30 mouse cellular contexts compared by ENCODE assay signal in the genomic region with DNA sequence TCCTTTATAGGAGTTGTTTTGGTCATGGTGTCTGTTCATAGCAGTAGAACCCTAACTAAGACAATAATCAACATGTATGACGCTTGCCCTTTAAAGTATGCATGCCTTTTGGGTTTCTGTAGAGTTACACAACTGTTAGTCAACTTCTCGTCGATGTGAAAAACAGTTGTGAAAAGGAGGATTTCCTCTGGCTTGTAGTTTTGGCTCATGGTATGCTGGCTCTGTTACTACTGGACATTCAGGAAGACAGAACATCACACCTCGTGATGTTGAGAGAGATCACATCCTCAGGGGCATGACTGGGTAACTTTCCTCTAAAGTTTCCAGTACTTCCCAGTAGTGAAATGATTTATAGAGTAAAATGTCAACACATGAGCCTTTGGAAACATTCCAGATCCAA. TPM values are rescaled to one million over a fixed set of nuclear protein-coding genes. Genes with fewer than 3 reads are reported as not detected.
A peak's percentile ranks its signal among the peaks of the same experiment; 100 is the strongest.
DNase-seq lines count a peak whose midpoint lies in the region; ATAC-seq and TF ChIP-seq lines count a peak whose summit lies in the region.
"Had no signal": no experiment of that assay in that cellular context is flagged by ENCODE, and none has a peak within 500 bp of the region (broad histone marks: within the 10 kb centered on the region; RNA-seq: fewer than 3 reads in every experiment).

No protein-coding gene starts in this region.

- DNase-seq in 416B (ENCODE audit: low read depth) = peak; percentile 74
- peak; percentile 34 for DNase-seq in adipocyte (ENCODE audit: low spot score)
- DNase-seq in kidney, adult 2 months = no peak
- DNase-seq: adrenal gland, adult 8-10 months; adrenal gland, postnatal 25 days; B cell, adult 2 months; cerebellum, adult 18-20 months; cerebellum, adult 9-10 months; cerebellum, postnatal 14 days; gastrocnemius, postnatal 14 days; heart, adult 18-20 months; heart, postnatal 10 days; heart, postnatal 36 days had no signal

- no peak overlapping the region for H3K9ac ChIP-seq in forebrain, embryonic 13.5 days
- H3K9ac ChIP-seq in hindbrain, embryonic 13.5 days = no peak overlapping the region
- H3K9ac ChIP-seq: embryonic facial prominence, embryonic 13.5 days; forebrain, embryonic 12.5 days; heart, embryonic 12.5 days; heart, embryonic 15.5 days; hindbrain, embryonic 14.5 days had no signal

- ATAC-seq in forebrain, embryonic 13.5 days = no peak
- no peak for ATAC-seq in hindbrain, embryonic 13.5 days (ENCODE audit: low FRiP score)
- ATAC-seq: forebrain, embryonic 16.5 days; hindbrain, postnatal 0 days; inflammation-experienced regulatory T-cells, adult 6 months; intestine, embryonic 16.5 days had no signal

- no peak for TF ChIP-seq CTCF in small intestine, adult 2 months (IDR thresholded peaks at IDR 0.05; ENCODE audit: extremely low read depth, insufficient read length, insufficient replicate concordance, low read depth, low read length)
- TF ChIP-seq CTCF in kidney, adult 2 months (conservative IDR thresholded peaks at IDR 0.05; ENCODE audit: insufficient read depth, insufficient read length, low read depth, low read length) = no peak

- no peak overlapping the region for H3K4me3 ChIP-seq in macrophage (ENCODE audit: inconsistent target)
- no peak overlapping the region for H3K4me3 ChIP-seq in small intestine, adult 2 months (ENCODE audit: low read depth, low read length)
- H3K4me3 ChIP-seq in kidney, adult 2 months (ENCODE audit: insufficient read depth, low read depth, low read length) = no peak overlapping the region
- no peak overlapping the region for H3K4me3 ChIP-seq in forebrain, embryonic 13.5 days
- H3K4me3 ChIP-seq in hindbrain, embryonic 13.5 days = no peak overlapping the region
- H3K4me3 ChIP-seq: embryonic facial prominence, embryonic 10.5 days; embryonic facial prominence, embryonic 13.5 days; erythroblast, embryonic 14.5 days; forebrain, embryonic 12.5 days; heart, embryonic 12.5 days; heart, embryonic 15.5 days; hindbrain, embryonic 10.5 days had no signal

- H3K4me2 ChIP-seq in forebrain, embryonic 13.5 days = no peak overlapping the region
- no peak overlapping the region for H3K4me2 ChIP-seq in hindbrain, embryonic 13.5 days
- H3K4me2 ChIP-seq: embryonic facial prominence, embryonic 13.5 days; forebrain, embryonic 12.5 days; heart, embryonic 12.5 days; heart, embryonic 15.5 days; hindbrain, embryonic 14.5 days had no signal

- peaks cover 24% of the 10 kb centered on the region for H3K79me2 ChIP-seq in macrophage (ENCODE audit: inconsistent target)

- 28% methylated on average over 4 of the region's 4 CpGs for WGBS in macrophage (ENCODE audit: missing documents)
- WGBS in small intestine, adult 2 months = 86% methylated on average over 4 of the region's 4 CpGs
- WGBS in kidney, adult 2 months = 82% methylated on average over 4 of the region's 4 CpGs
- WGBS in forebrain, embryonic 13.5 days = 94% methylated on average over 4 of the region's 4 CpGs
- WGBS in hindbrain, embryonic 13.5 days = 93% methylated on average over 4 of the region's 4 CpGs

- no peaks in the 10 kb centered on the region for H3K9me3 ChIP-seq in forebrain, embryonic 13.5 days (replicated peaks)
- H3K9me3 ChIP-seq in hindbrain, embryonic 13.5 days = no peaks in the 10 kb centered on the region
- H3K9me3 ChIP-seq: embryonic facial prominence, embryonic 10.5 days; embryonic facial prominence, embryonic 13.5 days; forebrain, embryonic 12.5 days; heart, embryonic 12.5 days; heart, embryonic 15.5 days; hindbrain, embryonic 10.5 days had no signal

- peak overlapping the region; percentile 52 for H3K27ac ChIP-seq in macrophage
- H3K27ac ChIP-seq in small intestine, adult 2 months (ENCODE audit: insufficient read depth, low read depth, low read length) = 0 out of 2 replicates have a peak overlapping the region, but pooled peaks have one; percentile 13
- H3K27ac ChIP-seq in kidney, adult 2 months (ENCODE audit: insufficient read depth, low read depth, low read length) = no peak overlapping the region
- no peak overlapping the region for H3K27ac ChIP-seq in forebrain, embryonic 13.5 days
- no peak overlapping the region for H3K27ac ChIP-seq in hindbrain, embryonic 13.5 days
- H3K27ac ChIP-seq: embryonic facial prominence, embryonic 10.5 days; embryonic facial prominence, embryonic 13.5 days; forebrain, embryonic 12.5 days; heart, embryonic 15.5 days; hindbrain, embryonic 10.5 days; hindbrain, embryonic 14.5 days; hindbrain, postnatal 0 days had no signal

- H3K27me3 ChIP-seq in small intestine, adult 2 months (ENCODE audit: control insufficient read depth, insufficient read depth, low read length) = 0 out of 2 replicates have a peak, but pooled peaks cover 2% of the 10 kb centered on the region
- no peaks in the 10 kb centered on the region for H3K27me3 ChIP-seq in kidney, adult 2 months (replicated peaks; ENCODE audit: control insufficient read depth, insufficient read depth, low read length)
- H3K27me3 ChIP-seq in forebrain, embryonic 13.5 days = 0 out of 2 replicates have a peak, but pooled peaks cover 6% of the 10 kb centered on the region
- H3K27me3 ChIP-seq in hindbrain, embryonic 13.5 days = peaks cover 51% of the 10 kb centered on the region

- no peak for TF ChIP-seq POLR2A in small intestine, adult 2 months (IDR thresholded peaks at IDR 0.05; ENCODE audit: low read depth, low read length)
- no peak for TF ChIP-seq POLR2A in kidney, adult 2 months (IDR thresholded peaks at IDR 0.05; ENCODE audit: low read depth, low read length)

- peaks cover 9% of the 10 kb centered on the region for H3K36me3 ChIP-seq in macrophage (ENCODE audit: inconsistent target)
- no peaks in the 10 kb centered on the region for H3K36me3 ChIP-seq in small intestine, adult 2 months (ENCODE audit: control insufficient read depth, insufficient read depth, low read length)
- H3K36me3 ChIP-seq in kidney, adult 2 months (ENCODE audit: control insufficient read depth, insufficient read depth, low read length) = no peaks in the 10 kb centered on the region
- no peaks in the 10 kb centered on the region for H3K36me3 ChIP-seq in forebrain, embryonic 13.5 days (ENCODE audit: poor library complexity, severe bottlenecking)
- no peaks in the 10 kb centered on the region for H3K36me3 ChIP-seq in hindbrain, embryonic 13.5 days
- H3K36me3 ChIP-seq: embryonic facial prominence, embryonic 10.5 days; embryonic facial prominence, embryonic 13.5 days; forebrain, embryonic 12.5 days; G1E; heart, embryonic 12.5 days; heart, embryonic 15.5 days; hindbrain, embryonic 10.5 days had no signal

- peaks cover 46% of the 10 kb centered on the region for H3K4me1 ChIP-seq in small intestine, adult 2 months (ENCODE audit: control insufficient read depth, insufficient read depth, insufficient read length, low read length)
- H3K4me1 ChIP-seq in kidney, adult 2 months (ENCODE audit: control insufficient read depth, insufficient read depth, low read length) = peaks cover 5% of the 10 kb centered on the region; the same call in 1 of the 2 replicates
- H3K4me1 ChIP-seq in forebrain, embryonic 13.5 days = peaks cover 37% of the 10 kb centered on the region
- peaks cover 39% of the 10 kb centered on the region for H3K4me1 ChIP-seq in hindbrain, embryonic 13.5 days (replicated peaks)

RNA-seq across cellular contexts. Expression of a gene that starts 2.1 kb away (rescaled TPM):
- 100 to 1,000 TPM; 111 to 459 (median 155) TPM for total RNA-seq in macrophage (2018; cell fraction: chromatin; rRNA removed)
- 10 to 100 TPM; 37.9 to 66.8 (median 48.8) TPM for total RNA-seq in macrophage (2018; cell fraction: cytosol; rRNA removed)
- total RNA-seq in macrophage (2018; cell fraction: nucleus; rRNA removed) = 100 to 1,000 TPM in 17 of 26 experiments, 10 to 100 TPM in 9; 72.3 to 261 (median 112) TPM
- polyA plus RNA-seq in macrophage (2018) = 33.7 to 64.1 TPM (median 62.3 TPM) in 3 replicates
- 25.7 and 108 TPM in 2 replicates for polyA plus RNA-seq in small intestine, adult 2 months (2012; rRNA removed)
- 28.9 and 31.5 TPM in 2 replicates for polyA plus RNA-seq in kidney, adult 2 months (2012; rRNA removed)
- 14.3 and 18.6 TPM in 2 replicates for polyA plus RNA-seq in forebrain, embryonic 13.5 days (2015; fragmentation: Nextera tagmentation; extraction: Ambion mirVana)
- 13.8 and 18.3 TPM in 2 replicates for polyA plus RNA-seq in hindbrain, embryonic 13.5 days (2015; fragmentation: Nextera tagmentation; extraction: Ambion mirVana)

Comparison
In these comparisons a context has a peak if more than half of its experiments do, and no peak if none do; other contexts are left out.
1. H3K27ac ChIP-seq: peak in macrophage (single experiment) and small intestine, adult 2 months (single experiment); none in kidney, adult 2 months (single experiment), forebrain, embryonic 13.5 days (single experiment) and hindbrain, embryonic 13.5 days (single experiment).